Mouse (Mus musculus): ENCODE data around the gene Gsg1. TPM values are rescaled to one million over a fixed set of nuclear protein-coding genes. Genes with fewer than 3 reads are reported as not detected.
A peak's percentile ranks its signal among the peaks of the same experiment; 100 is the strongest.

Gsg1 gene
- polyA plus RNA-seq, 1 experiment, result 34.3 TPM

- DNase-seq (ENCODE audit: low read depth), result no peak
These were observed 6.3 kb upstream of the Gsg1 start for GRCm38 (mm10) chr6:135260435-135260834.

DNA sequence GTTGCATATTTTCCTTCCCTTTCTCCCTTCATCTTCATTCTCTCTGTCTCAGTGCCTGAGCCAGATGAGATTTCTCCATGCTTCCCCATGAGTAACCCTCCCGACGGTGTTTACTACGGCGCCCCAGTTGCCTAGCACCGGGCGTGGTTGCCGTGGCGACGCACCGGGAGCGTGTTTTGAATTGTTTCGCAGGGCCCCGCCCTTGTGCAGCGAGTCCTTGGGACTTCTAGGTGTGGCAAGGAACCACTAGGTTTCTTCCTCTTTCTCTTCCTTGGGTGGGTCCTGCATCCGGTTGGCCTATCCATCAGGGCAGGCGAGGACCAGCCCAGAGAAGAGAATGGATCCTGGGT lies 1.4 kb downstream of the Gsg1 start:
- no peak for DNase-seq (ENCODE audit: low read depth)

- DNase-seq (ENCODE audit: low read depth), result no peak
These were observed 2.1 kb downstream of the Gsg1 start for GRCm38 (mm10) chr6:135251849-135252727.

- peak; percentile 70 for DNase-seq (ENCODE audit: low read depth)
These were observed 3.0 kb downstream of the Gsg1 start for GRCm38 (mm10) chr6:135250926-135251699.

- no peak for DNase-seq (ENCODE audit: low read depth)
These were observed 4.2 kb downstream of the Gsg1 start for GRCm38 (mm10) chr6:135249846-135250531.

DNA sequence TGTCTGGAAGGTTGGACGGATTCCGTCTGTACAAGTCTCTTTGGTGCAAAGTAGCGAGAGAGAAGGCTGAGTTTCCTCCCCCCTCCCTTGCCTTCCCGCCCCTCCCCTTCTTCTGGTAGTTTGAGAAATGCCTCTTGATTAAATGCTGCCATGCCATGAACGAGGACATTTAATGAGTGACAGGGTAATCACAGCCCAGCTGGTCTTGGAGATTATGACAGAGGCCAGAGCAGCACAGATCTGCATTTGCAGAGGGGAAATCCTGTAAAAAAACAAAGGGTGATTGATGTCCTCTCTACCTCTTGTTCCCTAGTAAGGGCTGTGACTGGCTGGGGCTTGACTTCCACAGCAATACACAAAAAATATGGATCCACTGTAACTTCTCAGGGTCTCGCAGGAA lies 6.3 kb downstream of the Gsg1 start:
- no peak for DNase-seq (ENCODE audit: low read depth)

DNA sequence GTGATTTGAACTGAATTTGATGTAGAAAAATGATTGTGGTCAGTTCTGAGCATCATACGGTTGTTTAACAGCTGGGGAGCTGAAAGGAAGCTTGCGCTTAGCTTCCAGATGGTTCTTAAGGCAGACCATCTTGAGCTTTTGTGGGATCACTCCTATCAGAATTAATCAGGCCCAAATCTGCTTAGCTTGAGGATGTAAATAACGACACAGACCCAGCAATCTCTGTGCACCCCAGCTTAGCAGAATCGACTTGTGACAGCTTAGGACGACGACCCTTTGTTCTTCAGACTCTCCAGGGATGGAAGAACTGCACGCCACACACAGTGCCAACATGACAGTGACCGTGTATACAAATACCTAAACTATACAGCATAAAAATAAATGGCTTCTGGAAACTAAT lies 8.6 kb downstream of the Gsg1 start:
- no peak for DNase-seq (ENCODE audit: low read depth)

DNA sequence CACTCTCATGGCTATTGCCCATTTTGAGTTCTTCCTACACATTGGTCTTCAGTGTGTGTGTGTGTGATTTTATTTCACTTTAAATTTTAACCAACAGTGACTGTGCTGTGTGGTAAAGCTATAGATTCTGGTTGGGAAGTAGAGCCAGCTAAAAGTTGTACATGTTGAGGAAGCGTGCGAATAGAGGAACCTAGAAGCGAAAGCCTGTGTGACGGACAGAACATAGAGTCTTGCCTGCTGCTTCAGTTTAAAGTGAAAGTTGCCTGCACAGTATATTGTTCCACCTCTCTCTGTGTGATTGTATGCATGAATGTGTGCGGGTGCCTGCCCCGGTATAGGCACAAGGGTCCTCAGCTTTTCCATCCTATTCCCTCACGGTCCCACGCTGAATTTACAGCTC lies 13.8 kb downstream of the Gsg1 start:
- DNase-seq (ENCODE audit: low read depth), result no peak

- no peak for DNase-seq (ENCODE audit: low read depth)
These were observed 15.9 kb downstream of the Gsg1 start for GRCm38 (mm10) chr6:135238211-135238610.

GRCm38 (mm10) chr6:135237326-135237725 lies 16.8 kb downstream of the Gsg1 start:
- no peak for DNase-seq (ENCODE audit: low read depth)

DNA sequence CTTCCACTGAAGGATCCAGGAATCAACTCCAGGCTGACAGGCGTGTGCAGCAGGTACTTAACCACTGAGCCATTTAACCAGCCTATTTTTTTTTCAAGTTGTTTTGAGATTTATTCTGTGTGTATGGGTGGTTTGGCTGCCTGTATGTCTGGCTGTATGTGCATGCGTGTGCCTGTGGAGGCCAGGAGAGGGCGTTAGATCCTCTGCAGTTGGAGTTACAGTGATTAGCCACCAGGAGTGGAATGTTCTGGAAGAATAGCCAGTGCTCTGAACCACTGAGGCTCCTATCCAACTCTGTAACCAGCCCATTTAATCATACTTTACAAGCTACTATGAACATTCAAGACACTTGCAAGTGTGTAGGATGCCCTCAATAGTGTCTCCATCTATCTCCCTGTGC lies 17.6 kb downstream of the Gsg1 start:
- DNase-seq (ENCODE audit: low read depth), result no peak

DNA sequence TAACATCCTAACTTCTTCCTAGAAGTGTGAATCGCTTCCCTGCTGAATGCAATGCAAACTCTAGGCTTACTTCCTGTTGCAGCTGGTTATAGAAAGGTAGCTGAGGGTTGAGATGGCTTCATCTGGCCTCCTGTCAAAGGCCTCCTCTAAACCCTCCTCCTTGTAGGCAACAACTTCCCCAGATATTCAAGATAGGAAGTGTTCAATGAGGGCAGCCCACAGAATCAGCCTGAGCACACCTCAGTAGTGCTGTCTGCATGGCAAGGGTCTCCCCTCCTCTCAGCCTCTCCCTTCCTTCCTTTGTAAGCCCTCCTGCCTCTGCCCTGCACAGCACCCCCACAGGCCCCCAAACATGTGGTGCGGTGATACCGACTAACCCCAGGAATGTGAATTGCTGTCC lies 18.4 kb downstream of the Gsg1 start:
- no peak for DNase-seq (ENCODE audit: low read depth)

GRCm38 (mm10) chr6:135232443-135233182 lies 21.5 kb downstream of the Gsg1 start:
- DNase-seq (ENCODE audit: low read depth), result no peak

DNA sequence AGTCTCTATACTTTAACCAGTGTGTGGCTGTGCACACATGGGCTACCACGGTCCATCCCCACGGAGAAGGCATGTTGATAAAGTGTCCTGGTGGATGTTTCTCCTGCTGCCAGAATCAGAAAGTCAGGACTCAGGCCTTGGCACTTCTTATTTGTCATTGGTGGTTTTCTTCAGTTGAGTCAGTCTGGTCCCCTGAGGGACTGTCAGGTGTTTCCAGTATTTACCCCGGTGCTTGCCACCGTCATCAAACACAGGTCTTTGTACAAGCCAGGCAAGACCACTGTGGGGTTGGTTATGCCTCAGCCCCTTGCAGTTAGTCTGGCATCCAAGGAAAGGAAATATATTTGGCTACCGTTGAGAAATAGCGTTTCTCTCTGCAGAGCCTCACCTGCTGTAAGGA lies 23.6 kb downstream of the Gsg1 start:
- DNase-seq (ENCODE audit: low read depth), result no peak

GRCm38 (mm10) chr6:135228465-135228941 lies 25.6 kb downstream of the Gsg1 start:
- no peak for DNase-seq (ENCODE audit: low read depth)

DNA sequence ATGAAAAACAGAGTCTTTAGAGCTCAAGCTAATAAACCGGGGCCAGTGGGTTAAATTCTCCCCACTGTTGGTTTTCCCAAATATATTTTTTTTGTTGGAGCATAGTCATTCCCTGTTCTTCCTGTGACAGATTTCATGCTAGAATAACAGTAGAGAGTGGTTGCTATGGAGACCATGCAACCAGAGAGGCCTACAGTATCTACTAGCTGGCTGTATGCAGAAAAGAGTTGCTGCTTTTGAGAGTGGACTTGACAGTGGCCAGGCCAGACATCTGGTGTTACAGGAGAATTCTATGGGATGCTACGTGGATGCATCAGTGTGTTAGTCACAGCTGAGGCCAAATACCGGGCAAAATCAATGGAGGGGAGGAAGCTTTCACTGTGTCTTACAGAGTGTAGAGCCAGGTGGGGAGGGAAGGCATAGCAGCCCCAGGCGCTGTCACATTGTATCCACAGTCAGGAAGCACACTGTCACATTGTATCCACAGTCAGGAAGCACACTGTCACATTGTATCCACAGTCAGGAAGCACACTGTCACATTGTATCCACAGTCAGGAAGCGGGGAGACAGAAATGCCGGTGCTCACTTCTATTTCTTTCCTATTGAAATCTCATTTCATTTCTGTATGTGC lies 30.2 kb downstream of the Gsg1 start:
- no peak for DNase-seq (ENCODE audit: low read depth)

- DNase-seq (ENCODE audit: low read depth), result no peak
These were observed 34.2 kb downstream of the Gsg1 start for GRCm38 (mm10) chr6:135219916-135220315.

- no peak for DNase-seq (ENCODE audit: low read depth)
These were observed 35.8 kb downstream of the Gsg1 start for GRCm38 (mm10) chr6:135218330-135218729.

GRCm38 (mm10) chr6:135212666-135213065 lies 41.5 kb downstream of the Gsg1 start:
- no peak for DNase-seq (ENCODE audit: low read depth)

- DNase-seq (ENCODE audit: low read depth), result no peak
These were observed 43.0 kb downstream of the Gsg1 start for GRCm38 (mm10) chr6:135211169-135211568.

DNA sequence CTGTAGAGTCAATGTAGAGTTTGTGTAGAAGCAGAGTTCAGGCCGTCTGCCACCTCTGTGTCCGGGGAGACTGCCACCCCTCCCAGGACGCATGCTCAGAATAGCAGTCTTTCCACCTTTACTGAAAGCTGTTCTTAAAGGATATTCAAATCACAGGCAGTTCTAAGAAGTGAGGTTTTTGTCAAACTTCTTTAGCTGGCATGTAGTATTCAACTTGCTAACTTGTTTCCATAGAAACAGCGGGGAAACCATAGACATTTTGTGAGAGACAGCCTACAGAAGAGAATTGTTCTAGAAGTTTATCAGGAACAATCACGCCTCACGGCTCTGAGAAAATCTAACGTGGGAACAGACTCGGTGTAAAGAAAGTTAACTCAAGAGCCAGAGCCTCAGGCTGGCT lies 47.2 kb downstream of the Gsg1 start:
- DNase-seq (ENCODE audit: low read depth), result no peak
